Mouse (Mus musculus) G1E (cell line): ENCODE results near the gene Usp4. TPM values are rescaled to one million over a fixed set of nuclear protein-coding genes. Genes with fewer than 3 reads are reported as not detected.

Experiments used
- ATAC-seq: 2 replicates; pipeline ENCODE4 v1.8.0; 2016; ENCODE audit warnings: mild to moderate bottlenecking; ENCODE audit not compliant: insufficient number of reproducible peaks, poor library complexity, low FRiP score, severe bottlenecking; ENCODE audit errors: extremely low read depth
- DNase-seq: peaks from one replicate; pipeline ENCODE4 v3.0.0; 2012; ENCODE audit warnings: low spot score
- H3K27me3 ChIP-seq: 2 replicates; pipeline ENCODE4 v1.6.1; 2012; ENCODE audit warnings: mild to moderate bottlenecking, low read length, inconsistent platforms; ENCODE audit not compliant: insufficient read depth
- H3K36me3 ChIP-seq: replicated peaks from 2 replicates; pipeline ENCODE3; 2012; ENCODE audit warnings: mild to moderate bottlenecking, inconsistent platforms
- H3K4me1 ChIP-seq: 2 replicates; pipeline ENCODE4 v1.6.1; 2012; ENCODE audit warnings: low read depth, low read length, inconsistent platforms, mixed read lengths; ENCODE audit not compliant: insufficient read depth
- H3K4me3 ChIP-seq: 2 replicates; pipeline ENCODE4 v1.5.1; 2012; ENCODE audit warnings: low read depth, mild to moderate bottlenecking, inconsistent platforms, low read length, moderate library complexity, mixed read lengths
- H3K9me3 ChIP-seq: replicated peaks from 2 replicates; pipeline ENCODE4 v1.6.1; 2012; ENCODE audit warnings: inconsistent platforms
- CTCF ChIP-seq: IDR thresholded peaks from 2 replicates; pipeline ENCODE4 v1.5.1; 2012; ENCODE audit warnings: low read depth, low read length, inconsistent platforms, mixed read lengths
- GATA1 ChIP-seq: IDR thresholded peaks from 2 replicates; pipeline ENCODE4 v1.6.1; 2012; ENCODE audit warnings: borderline replicate concordance, low read length, inconsistent platforms, mixed read lengths
- GATA2 ChIP-seq: IDR thresholded peaks from 2 replicates; pipeline ENCODE4 v1.6.1; 2012; ENCODE audit warnings: low read depth, low read length, inconsistent platforms, borderline replicate concordance
- POLR2AphosphoS5 ChIP-seq: IDR thresholded peaks from 2 replicates; pipeline ENCODE4 v1.6.1; 2012; ENCODE audit warnings: low read depth, low read length, inconsistent platforms; ENCODE audit not compliant: insufficient replicate concordance
- TAL1 ChIP-seq: conservative IDR thresholded peaks from 2 replicates; pipeline ENCODE4 v1.6.1; 2012; ENCODE audit warnings: low read depth, low read length, inconsistent platforms, mixed read lengths
- polyA plus RNA-seq: library from polyadenylated mRNA; stranded (reverse); fragments of >175 nt; gene quantifications from 2 replicates; pipeline ENCODE4 v1.2.3, GENCODE M21; 2012
- total RNA-seq, 2 experiments: library from RNA; stranded (forward) in 1 of 2; stranded (reverse) in 1 of 2; fragments of 200-1000 nt in 1 of 2; fragments of >200 nt in 1 of 2; fragmentation: Nextera tagmentation in 1 of 2; gene quantifications; 2 replicates each; pipeline ENCODE4 v1.2.3; 2014 to 2017

The Usp4 gene
- total and polyA plus RNA-seq, 3 experiments, result 76.5 to 131 (median 97.3) TPM

DNA sequence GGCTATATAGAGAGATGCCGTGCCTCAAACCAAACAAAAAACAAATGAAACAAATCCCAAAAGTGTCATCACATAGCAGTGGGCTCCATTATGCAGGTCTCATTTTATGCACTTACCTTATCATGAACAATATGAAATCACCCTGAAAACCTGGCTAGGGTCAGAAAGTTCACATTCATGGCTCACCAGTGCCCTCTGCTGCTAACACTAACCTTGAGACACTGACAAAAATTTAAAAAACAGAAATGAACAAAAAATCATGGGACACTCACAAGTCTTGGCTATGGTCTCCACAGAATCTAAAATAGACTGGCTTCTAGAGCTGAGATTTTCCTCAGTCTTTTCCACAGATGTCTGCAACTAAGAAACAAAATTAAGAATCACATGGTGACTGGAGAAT is 64.6 kb downstream of the Usp4 start:
- Histone ChIP-seq H3K9me3 (no peaks in the 10 kb centered on the region), H3K36me3 (no peaks in the 10 kb centered on the region), H3K4me1 (peaks cover 3% of the 10 kb centered on the region), H3K4me3 (no peak overlapping the region), H3K27me3 (peaks cover 7% of the 10 kb centered on the region; the same call in 1 of the 2 replicates)
- DNase-seq (no peak), ATAC-seq (no peak)
- no peak for TF ChIP-seq CTCF
- no peak for TF ChIP-seq POLR2AphosphoS5
- no peak for TF ChIP-seq GATA1
- TF ChIP-seq GATA2, result no peak
- TF ChIP-seq TAL1, result no peak

DNA sequence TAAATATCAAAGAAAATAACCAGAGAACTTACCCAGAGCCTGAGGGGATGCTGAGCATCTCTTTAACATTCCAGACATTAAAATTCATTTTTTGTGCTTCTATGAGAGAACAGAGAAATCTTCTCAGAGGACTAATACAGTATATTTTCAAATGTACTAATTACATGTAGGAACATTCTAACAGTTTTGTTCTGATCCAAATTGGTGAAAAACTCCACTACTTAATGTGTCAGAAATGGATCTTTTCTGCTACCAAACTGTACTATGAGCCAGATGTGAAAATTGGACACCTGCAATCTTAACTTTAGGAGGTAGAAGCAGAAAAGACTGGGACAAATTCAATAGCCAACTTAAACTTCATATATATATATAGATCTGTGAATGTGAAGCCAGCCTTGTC is 80.7 kb downstream of the Usp4 start, which contains the start of gene Ccdc36:
TSS of gene Ccdc36 (minus strand) at position 101 of the 400 bp plus-strand sequence.
- ATAC-seq, result no peak
- peaks cover 2% of the 10 kb centered on the region; the same call in 1 of the 2 replicates for H3K4me1 ChIP-seq
- H3K36me3 ChIP-seq, result no peaks in the 10 kb centered on the region
- TF ChIP-seq GATA2 (no peak), CTCF (no peak), GATA1 (no peak), TAL1 (no peak), POLR2AphosphoS5 (no peak)
- H3K9me3 ChIP-seq, result no peaks in the 10 kb centered on the region
- peaks cover 3% of the 10 kb centered on the region; the same call in 1 of the 2 replicates for H3K27me3 ChIP-seq
- H3K4me3 ChIP-seq, result no peak within 1 kb of the TSS
- DNase-seq, result no peak

DNA sequence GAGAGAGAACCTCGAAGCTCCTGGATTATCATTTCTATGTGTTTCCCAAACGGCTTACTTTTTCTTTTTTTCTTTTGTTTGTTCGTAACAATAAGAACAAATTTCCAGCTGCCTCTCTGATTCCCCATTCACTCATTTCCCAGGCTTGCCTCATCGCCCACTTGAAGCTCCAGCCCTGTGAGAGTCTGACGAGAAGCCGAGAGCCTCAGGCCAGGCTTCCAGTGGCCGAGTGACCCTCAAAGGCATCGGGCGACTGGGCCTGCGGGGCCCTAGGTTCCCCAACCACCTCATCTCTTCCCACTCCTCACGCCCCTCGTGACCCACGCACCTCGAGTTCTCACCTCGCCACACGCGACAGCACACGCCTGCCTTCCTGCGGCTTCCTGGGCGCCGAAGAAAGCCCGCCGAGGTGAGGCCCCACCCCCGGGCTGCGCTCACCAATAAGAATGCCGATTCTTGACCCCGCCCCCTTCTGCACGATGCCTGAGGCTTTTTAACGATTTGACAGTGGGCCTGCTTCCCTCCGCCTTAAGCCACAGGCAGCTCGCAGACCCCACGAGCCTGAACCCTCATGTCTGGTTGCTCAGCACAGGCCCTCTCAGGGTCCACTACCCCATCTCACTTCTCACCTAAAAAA is 83.9 kb downstream of the Usp4 start:
- DNase-seq (no peak), ATAC-seq (no peak)
- Histone ChIP-seq H3K9me3 (no peaks in the 10 kb centered on the region), H3K4me1 (peaks cover 2% of the 10 kb centered on the region; the same call in 1 of the 2 replicates), H3K36me3 (no peaks in the 10 kb centered on the region), H3K4me3 (no peak overlapping the region), H3K27me3 (peaks cover 6% of the 10 kb centered on the region)
- TF ChIP-seq POLR2AphosphoS5 (no peak), GATA1 (no peak), GATA2 (no peak), CTCF (no peak), TAL1 (no peak)

DNA sequence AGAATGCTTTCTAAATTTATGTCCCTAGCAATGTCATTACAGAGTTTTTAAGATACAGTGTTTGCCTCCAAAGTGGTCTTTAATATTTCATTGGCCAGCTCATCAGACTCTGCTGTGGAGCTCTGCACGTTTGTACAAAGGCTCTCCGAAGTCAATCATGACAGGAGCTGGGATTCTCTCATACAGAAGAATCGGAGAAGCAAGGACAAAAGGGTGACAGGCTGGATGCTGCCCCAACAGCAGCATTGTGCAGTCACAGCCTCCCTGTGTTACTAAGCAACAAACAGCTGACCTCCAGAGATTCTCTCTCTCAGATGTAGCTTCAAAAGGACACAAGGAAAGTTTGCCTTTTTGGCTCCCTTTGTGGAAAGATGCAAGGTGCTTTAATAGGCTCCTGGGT is 88.5 kb downstream of the Usp4 start, which contains the start of gene BC048562:
TSS of gene BC048562 (plus strand) at position 301 of the 400 bp plus-strand sequence.
- H3K36me3 ChIP-seq, result no peaks in the 10 kb centered on the region
- no peaks in the 10 kb centered on the region for H3K9me3 ChIP-seq
- no peak within 1 kb of the TSS for H3K4me3 ChIP-seq
- no peak for ATAC-seq
- H3K27me3 ChIP-seq, result peaks cover 14% of the 10 kb centered on the region
- H3K4me1 ChIP-seq, result peaks cover 2% of the 10 kb centered on the region
- no peak for DNase-seq
- TF ChIP-seq GATA1 (no peak), CTCF (no peak), TAL1 (no peak), POLR2AphosphoS5 (no peak), GATA2 (no peak)

DNA sequence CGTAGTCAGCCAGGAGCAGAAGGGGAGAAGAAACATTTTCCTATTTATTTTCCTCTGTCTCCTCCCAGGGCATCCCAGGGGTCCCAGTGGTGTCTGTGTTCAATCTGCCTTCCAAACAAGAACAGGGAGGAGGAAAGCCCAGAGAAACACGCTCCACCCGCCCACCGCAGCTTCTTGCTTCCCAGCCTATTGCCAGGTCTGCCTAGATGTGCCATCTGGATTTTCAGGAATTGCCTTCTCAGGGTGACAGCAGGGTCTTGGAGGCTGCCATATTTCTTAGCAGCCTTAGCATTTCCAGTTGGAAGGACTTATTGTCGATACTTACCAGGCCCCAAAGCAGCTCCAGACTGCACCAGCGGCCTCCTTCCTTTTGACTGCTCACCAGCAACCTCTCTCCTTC is 91.5 kb downstream of the Usp4 start:
- Histone ChIP-seq H3K27me3 (peaks cover 11% of the 10 kb centered on the region), H3K36me3 (no peaks in the 10 kb centered on the region), H3K9me3 (no peaks in the 10 kb centered on the region), H3K4me3 (no peak overlapping the region), H3K4me1 (peaks cover 7% of the 10 kb centered on the region)
- DNase-seq (no peak), ATAC-seq (no peak)
- TF ChIP-seq POLR2AphosphoS5, result no peak
- TF ChIP-seq GATA2, result no peak
- TF ChIP-seq CTCF, result no peak
- no peak for TF ChIP-seq GATA1
- no peak for TF ChIP-seq TAL1

DNA sequence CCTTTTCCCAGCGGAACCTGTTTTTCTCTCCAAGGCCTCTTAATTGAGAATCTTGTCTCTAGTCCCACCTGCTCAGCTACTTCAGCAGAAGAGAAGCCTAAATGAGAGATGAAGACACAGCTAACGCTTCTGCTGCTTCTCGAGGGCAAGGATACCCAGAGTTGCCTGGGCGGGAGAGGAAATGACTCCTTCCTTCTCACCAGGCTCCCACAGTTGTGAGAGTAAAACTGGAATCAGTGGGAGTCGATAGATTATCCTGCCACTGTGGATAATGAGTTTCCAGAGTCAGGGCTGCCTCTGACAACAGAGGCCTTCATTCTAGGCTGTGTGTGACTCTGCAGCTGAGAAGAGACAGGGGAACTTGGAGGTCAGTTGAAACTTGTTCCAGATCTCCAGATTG is 92.8 kb downstream of the Usp4 start:
- TF ChIP-seq POLR2AphosphoS5 (no peak), GATA2 (no peak), TAL1 (no peak), GATA1 (no peak), CTCF (no peak)
- DNase-seq (no peak), ATAC-seq (no peak)
- Histone ChIP-seq H3K27me3 (peaks cover 11% of the 10 kb centered on the region), H3K9me3 (no peaks in the 10 kb centered on the region), H3K36me3 (no peaks in the 10 kb centered on the region), H3K4me1 (peaks cover 11% of the 10 kb centered on the region), H3K4me3 (no peak overlapping the region)
